Mouse (Mus musculus): Measurements from ENCODE around the gene Hist1h3d. TPM values are rescaled to one million over a fixed set of nuclear protein-coding genes. Genes with fewer than 3 reads are reported as not detected.
"Not testable (repeated sequence)": the region's sequence is repeated elsewhere in the genome, so short reads cannot be mapped to it uniquely, and the experiment has no call there.

Hist1h3d gene
- polyA plus RNA-seq, 1 experiment from 2014 or later, result 4.6 TPM

DNA sequence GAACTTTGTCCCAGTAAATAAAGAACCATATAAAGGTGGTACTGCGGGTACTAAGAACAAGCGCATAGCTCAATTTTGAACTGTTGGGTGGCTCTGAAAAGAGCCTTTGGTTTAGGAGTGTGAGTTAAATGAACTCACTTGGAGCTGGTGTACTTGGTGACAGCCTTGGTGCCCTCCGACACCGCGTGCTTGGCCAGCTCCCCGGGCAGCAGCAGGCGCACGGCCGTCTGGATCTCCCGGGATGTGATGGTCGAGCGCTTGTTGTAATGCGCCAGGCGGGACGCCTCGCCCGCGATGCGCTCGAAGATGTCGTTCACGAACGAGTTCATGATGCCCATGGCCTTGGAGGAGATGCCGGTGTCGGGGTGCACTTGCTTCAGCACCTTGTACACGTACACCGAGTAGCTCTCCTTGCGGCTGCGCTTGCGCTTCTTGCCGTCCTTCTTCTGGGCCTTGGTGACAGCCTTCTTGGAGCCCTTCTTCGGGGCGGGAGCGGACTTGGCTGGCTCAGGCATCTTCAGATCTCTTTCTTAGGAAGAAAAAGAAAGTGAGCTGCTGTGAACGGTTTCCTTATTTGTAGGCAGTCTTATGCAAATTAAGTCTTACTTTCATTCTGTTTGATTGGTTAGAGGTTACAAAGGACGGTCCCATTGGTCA is 10.0 kb downstream of the Hist1h3d start:
- H3K4me1 ChIP-seq (ENCODE audit: control insufficient read depth, insufficient read depth, low read length), result peaks cover 18% of the 10 kb centered on the region; the same call in 1 of the 2 replicates
- peak; percentile 83 for ATAC-seq (replicated peaks; ENCODE audit: insufficient number of reproducible peaks, low FRiP score, low TSS enrichment)
- H3K9ac ChIP-seq (ENCODE audit: low read depth, low read length), result peak overlapping the region; percentile 80
- peak overlapping the region; percentile 96 for H3K27ac ChIP-seq (ENCODE audit: low read depth, low read length)
- H3K4me2 ChIP-seq, result peak overlapping the region; percentile 69
- H3K4me3 ChIP-seq (ENCODE audit: low read depth, low read length), result peak overlapping the region; percentile 38
- H3K27me3 ChIP-seq (ENCODE audit: control insufficient read depth, insufficient read depth, low read length); H3K36me3 ChIP-seq (ENCODE audit: control insufficient read depth, insufficient read depth, low read length); H3K9me3 ChIP-seq (replicated peaks; ENCODE audit: control insufficient read depth, low read length): not testable (repeated sequence)
- under 1% methylated on average over 21 of the region's 36 CpGs for WGBS (ENCODE audit: insufficient replicate concordance)

DNA sequence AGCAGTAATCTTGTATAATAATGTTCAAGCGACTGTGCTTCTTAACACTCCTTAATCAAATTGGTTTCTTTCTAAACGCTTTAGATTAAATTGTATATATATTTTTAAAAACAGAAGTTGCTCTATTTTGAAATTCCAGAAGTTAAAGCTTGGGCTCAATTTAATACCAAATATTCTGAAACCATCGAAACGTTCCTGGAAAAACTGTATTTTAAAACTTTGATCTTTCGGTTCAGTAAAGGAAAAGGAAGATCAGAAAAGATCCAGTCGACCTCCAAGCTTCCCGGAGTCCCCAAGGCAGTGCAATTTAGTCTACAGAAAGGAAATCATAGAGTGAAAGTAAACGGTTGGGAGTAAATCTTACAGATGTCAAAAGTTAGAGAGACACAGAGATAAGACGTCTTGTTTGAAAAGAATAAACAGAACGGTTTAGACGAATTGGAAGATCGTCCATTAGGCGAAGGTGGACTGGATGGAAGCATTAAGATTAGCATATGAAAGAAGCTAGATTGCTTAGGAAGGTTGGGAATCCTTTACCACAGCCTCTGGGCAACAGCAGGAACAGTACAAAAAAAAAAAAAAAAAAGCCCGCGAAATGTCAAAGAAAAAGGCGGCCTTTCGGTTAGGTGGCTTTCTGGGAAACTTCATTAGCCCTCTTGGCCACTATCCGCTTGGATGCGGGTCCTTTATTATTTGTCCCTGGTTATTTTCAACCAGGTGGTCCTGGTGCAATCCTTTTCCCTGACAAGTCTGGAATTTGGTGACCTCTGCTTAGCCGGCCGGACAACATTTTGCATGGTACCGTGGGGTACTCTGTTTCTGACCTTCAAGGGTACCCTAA is 10.8 kb downstream of the Hist1h3d start:
- Histone ChIP-seq H3K9ac (ENCODE audit: low read depth, low read length) (peak overlapping the region; percentile 71), H3K27me3 (ENCODE audit: control insufficient read depth, insufficient read depth, low read length) (no peaks in the 10 kb centered on the region), H3K36me3 (ENCODE audit: control insufficient read depth, insufficient read depth, low read length) (no peaks in the 10 kb centered on the region), H3K9me3 (replicated peaks; ENCODE audit: control insufficient read depth, low read length) (no peaks in the 10 kb centered on the region), H3K4me1 (ENCODE audit: control insufficient read depth, insufficient read depth, low read length) (peaks cover 18% of the 10 kb centered on the region; the same call in 1 of the 2 replicates), H3K4me2 (peak overlapping the region; percentile 69), H3K27ac (ENCODE audit: low read depth, low read length) (peak overlapping the region; percentile 96), H3K4me3 (ENCODE audit: low read depth, low read length) (peak overlapping the region; percentile 36)
- ATAC-seq (replicated peaks; ENCODE audit: insufficient number of reproducible peaks, low FRiP score, low TSS enrichment), result no peak
- whole genome bisulfite sequencing (ENCODE audit: insufficient replicate concordance), result 3% methylated on average over 22 of the region's 22 CpGs

DNA sequence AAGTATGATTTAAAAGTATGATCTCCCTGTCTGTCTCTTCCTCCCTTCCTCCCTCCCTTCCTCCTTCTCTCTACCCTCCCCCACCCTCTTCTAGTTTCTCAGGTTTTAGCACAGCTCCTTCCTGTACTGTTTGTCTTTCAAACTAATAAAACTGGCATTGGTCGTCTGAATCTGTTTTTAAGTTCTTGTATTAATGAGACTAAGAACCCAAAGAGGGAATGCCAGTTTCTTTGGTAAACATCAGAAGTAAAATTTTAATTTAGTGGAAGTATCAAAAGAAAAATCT is 11.3 kb downstream of the Hist1h3d start:
- Histone ChIP-seq H3K4me2 (peak overlapping the region; percentile 69), H3K4me1 (ENCODE audit: control insufficient read depth, insufficient read depth, low read length) (peaks cover 16% of the 10 kb centered on the region; the same call in 1 of the 2 replicates), H3K27ac (ENCODE audit: low read depth, low read length) (peak overlapping the region; percentile 96), H3K4me3 (ENCODE audit: low read depth, low read length) (peak overlapping the region; percentile 36), H3K9me3 (replicated peaks; ENCODE audit: control insufficient read depth, low read length) (no peaks in the 10 kb centered on the region), H3K36me3 (ENCODE audit: control insufficient read depth, insufficient read depth, low read length) (no peaks in the 10 kb centered on the region), H3K9ac (ENCODE audit: low read depth, low read length) (peak overlapping the region; percentile 71), H3K27me3 (ENCODE audit: control insufficient read depth, insufficient read depth, low read length) (no peaks in the 10 kb centered on the region)
- WGBS (ENCODE audit: insufficient replicate concordance), result 12% methylated on average over 1 of the region's 1 CpGs
- no peak for ATAC-seq (replicated peaks; ENCODE audit: insufficient number of reproducible peaks, low FRiP score, low TSS enrichment)

DNA sequence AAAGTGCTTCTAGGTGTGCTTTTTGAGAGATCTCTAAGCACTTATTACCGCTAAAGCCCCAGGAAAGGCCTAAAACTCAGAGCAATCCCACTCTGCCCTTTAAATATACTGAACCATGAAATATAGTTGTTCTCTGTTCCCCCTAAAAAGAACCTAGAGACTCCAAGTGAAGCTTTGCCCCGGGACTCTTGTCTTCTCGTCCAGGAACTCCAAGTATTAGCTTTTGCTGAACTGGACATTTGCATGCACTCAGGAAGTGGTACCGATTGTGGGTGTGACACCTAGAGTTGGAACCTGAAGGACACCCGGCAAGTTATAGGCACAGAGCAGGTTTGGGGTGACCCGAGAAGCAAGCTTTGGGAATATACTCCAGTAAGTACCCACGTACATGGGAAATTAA is 15.6 kb downstream of the Hist1h3d start:
- no peaks in the 10 kb centered on the region for H3K27me3 ChIP-seq (ENCODE audit: control insufficient read depth, insufficient read depth, low read length)
- no peak for ATAC-seq (replicated peaks; ENCODE audit: insufficient number of reproducible peaks, low FRiP score, low TSS enrichment)
- no peaks in the 10 kb centered on the region for H3K9me3 ChIP-seq (replicated peaks; ENCODE audit: control insufficient read depth, low read length)
- no peaks in the 10 kb centered on the region for H3K36me3 ChIP-seq (ENCODE audit: control insufficient read depth, insufficient read depth, low read length)
- no peak overlapping the region for H3K27ac ChIP-seq (ENCODE audit: low read depth, low read length)
- no peak overlapping the region for H3K4me3 ChIP-seq (ENCODE audit: low read depth, low read length)
- H3K4me1 ChIP-seq (ENCODE audit: control insufficient read depth, insufficient read depth, low read length), result peaks cover 10% of the 10 kb centered on the region
- no peak overlapping the region for H3K9ac ChIP-seq (ENCODE audit: low read depth, low read length)
- no peak overlapping the region for H3K4me2 ChIP-seq
- WGBS (ENCODE audit: insufficient replicate concordance), result 88% methylated on average over 7 of the region's 7 CpGs

DNA sequence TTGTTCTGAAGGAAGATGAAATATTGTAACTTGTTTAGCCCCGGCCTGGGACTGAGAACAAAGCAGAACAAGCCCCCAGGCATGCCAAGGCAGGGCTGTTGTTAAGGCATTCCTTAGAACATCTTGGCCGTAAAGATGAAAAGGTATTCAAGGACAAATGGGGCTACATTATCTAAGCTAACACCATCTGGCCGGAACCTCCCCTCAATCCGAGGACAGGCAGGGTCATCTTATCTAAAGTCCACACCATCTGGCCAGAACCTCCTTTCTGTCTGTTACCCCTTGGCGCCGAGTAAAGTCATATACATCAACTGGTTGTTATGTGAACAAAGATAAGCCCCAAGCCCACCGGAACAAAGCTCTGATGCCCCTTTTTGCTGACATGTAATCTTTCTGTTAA is 16.3 kb downstream of the Hist1h3d start:
- H3K4me2 ChIP-seq; H3K9me3 ChIP-seq (replicated peaks; ENCODE audit: control insufficient read depth, low read length); H3K4me3 ChIP-seq (ENCODE audit: low read depth, low read length); H3K4me1 ChIP-seq (ENCODE audit: control insufficient read depth, insufficient read depth, low read length); H3K27me3 ChIP-seq (ENCODE audit: control insufficient read depth, insufficient read depth, low read length); H3K36me3 ChIP-seq (ENCODE audit: control insufficient read depth, insufficient read depth, low read length); H3K9ac ChIP-seq (ENCODE audit: low read depth, low read length); H3K27ac ChIP-seq (ENCODE audit: low read depth, low read length); ATAC-seq (replicated peaks; ENCODE audit: insufficient number of reproducible peaks, low FRiP score, low TSS enrichment): not testable (repeated sequence)
- 65% methylated on average over 7 of the region's 7 CpGs for WGBS (ENCODE audit: insufficient replicate concordance)

DNA sequence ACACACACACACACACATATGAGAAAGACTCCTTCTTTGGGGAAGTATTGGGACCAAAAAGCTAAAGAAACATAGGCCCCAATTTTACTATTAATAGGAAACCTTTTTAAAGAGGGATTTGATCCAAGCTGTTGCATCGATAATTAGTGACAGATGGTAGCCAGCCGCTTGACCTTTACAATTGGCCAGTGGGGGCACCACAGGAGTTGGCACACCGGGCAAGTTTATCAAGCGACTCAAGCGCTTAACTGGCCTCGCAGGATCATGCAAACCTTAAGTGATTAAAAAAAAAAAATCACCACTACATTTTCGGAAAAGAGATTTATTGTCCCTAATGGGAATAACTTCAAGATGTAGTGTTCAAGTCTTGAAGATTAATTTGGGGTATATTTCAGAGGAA is 17.1 kb downstream of the Hist1h3d start:
- no peak overlapping the region for H3K4me2 ChIP-seq
- H3K36me3 ChIP-seq (ENCODE audit: control insufficient read depth, insufficient read depth, low read length), result no peaks in the 10 kb centered on the region
- H3K4me3 ChIP-seq (ENCODE audit: low read depth, low read length), result no peak overlapping the region
- 89% methylated on average over 7 of the region's 7 CpGs for WGBS (ENCODE audit: insufficient replicate concordance)
- ATAC-seq (replicated peaks; ENCODE audit: insufficient number of reproducible peaks, low FRiP score, low TSS enrichment), result no peak
- H3K9ac ChIP-seq (ENCODE audit: low read depth, low read length), result no peak overlapping the region
- H3K27me3 ChIP-seq (ENCODE audit: control insufficient read depth, insufficient read depth, low read length), result no peaks in the 10 kb centered on the region
- H3K4me1 ChIP-seq (ENCODE audit: control insufficient read depth, insufficient read depth, low read length), result peaks cover 5% of the 10 kb centered on the region; the same call in 1 of the 2 replicates
- no peaks in the 10 kb centered on the region for H3K9me3 ChIP-seq (replicated peaks; ENCODE audit: control insufficient read depth, low read length)
- H3K27ac ChIP-seq (ENCODE audit: low read depth, low read length), result no peak overlapping the region

DNA sequence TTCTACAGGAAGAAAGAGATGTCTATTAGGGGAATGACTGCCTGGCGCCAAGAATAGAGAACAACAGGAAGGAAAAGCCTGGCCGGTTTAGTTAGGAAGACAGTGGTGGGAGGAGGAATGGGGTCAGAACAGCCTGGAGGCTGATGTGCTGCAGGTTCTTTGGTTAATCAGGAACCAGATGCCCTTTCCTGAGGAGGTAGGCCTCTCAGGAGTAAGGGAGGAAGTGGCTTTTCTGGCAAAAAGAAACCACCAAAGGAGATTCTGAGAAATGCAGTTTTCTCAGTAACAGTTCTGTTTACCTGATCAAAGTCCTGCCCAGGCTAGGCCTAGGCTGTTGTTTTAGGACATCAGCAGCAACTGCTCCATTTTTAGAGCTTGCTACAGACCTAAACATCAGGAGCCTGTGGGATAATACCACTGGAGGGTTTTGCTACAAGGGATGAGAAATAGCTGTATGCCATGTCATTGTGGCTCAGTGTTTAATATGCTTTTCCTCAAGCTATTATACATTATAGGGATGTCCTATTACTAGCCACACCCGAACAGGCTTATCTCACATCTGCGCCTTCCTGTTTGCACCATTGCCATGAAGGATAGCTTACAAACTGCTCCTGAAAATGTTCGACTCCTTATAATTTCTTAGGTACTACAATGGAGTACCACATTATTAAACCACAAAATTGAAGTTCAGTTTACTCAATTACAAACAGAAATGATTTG is 17.6 kb downstream of the Hist1h3d start:
- Histone ChIP-seq H3K27me3 (ENCODE audit: control insufficient read depth, insufficient read depth, low read length) (no peaks in the 10 kb centered on the region), H3K27ac (ENCODE audit: low read depth, low read length) (no peak overlapping the region), H3K4me1 (ENCODE audit: control insufficient read depth, insufficient read depth, low read length) (peaks cover 5% of the 10 kb centered on the region; the same call in 1 of the 2 replicates), H3K4me3 (ENCODE audit: low read depth, low read length) (no peak overlapping the region), H3K36me3 (ENCODE audit: control insufficient read depth, insufficient read depth, low read length) (no peaks in the 10 kb centered on the region), H3K9ac (ENCODE audit: low read depth, low read length) (no peak overlapping the region), H3K9me3 (replicated peaks; ENCODE audit: control insufficient read depth, low read length) (no peaks in the 10 kb centered on the region), H3K4me2 (no peak overlapping the region)
- no peak for ATAC-seq (replicated peaks; ENCODE audit: insufficient number of reproducible peaks, low FRiP score, low TSS enrichment)
- WGBS (ENCODE audit: insufficient replicate concordance), result 60% methylated on average over 5 of the region's 5 CpGs

DNA sequence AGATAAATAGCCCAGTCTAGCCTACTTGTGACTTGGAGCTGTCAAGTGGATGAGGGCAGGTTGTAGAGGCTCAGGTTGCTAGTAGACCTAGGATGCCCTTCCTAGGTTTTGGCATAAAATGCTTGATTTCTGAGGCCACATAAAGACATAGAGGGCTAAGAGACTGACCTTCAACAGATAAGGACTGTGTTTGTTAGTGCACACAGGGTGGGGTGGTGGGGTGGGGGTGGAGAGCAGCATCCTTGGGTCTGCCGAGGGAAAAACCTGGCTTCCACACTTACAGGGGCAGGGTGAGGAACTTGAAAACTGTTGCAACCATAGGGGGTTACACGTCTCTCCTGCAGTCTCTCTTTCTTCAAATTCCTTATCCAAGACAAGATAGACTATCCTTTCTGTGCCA is 19.6 kb downstream of the Hist1h3d start:
- WGBS (ENCODE audit: insufficient replicate concordance), result 65% methylated on average over 2 of the region's 2 CpGs
- ATAC-seq (replicated peaks; ENCODE audit: insufficient number of reproducible peaks, low FRiP score, low TSS enrichment), result no peak
- Histone ChIP-seq H3K27ac (ENCODE audit: low read depth, low read length) (no peak overlapping the region), H3K36me3 (ENCODE audit: control insufficient read depth, insufficient read depth, low read length) (no peaks in the 10 kb centered on the region), H3K9ac (ENCODE audit: low read depth, low read length) (no peak overlapping the region), H3K27me3 (ENCODE audit: control insufficient read depth, insufficient read depth, low read length) (no peaks in the 10 kb centered on the region), H3K4me3 (ENCODE audit: low read depth, low read length) (no peak overlapping the region), H3K4me1 (ENCODE audit: control insufficient read depth, insufficient read depth, low read length) (peaks cover 5% of the 10 kb centered on the region; the same call in 1 of the 2 replicates), H3K9me3 (replicated peaks; ENCODE audit: control insufficient read depth, low read length) (no peaks in the 10 kb centered on the region), H3K4me2 (no peak overlapping the region)

Measured in heart, embryonic 11.5 days (tissue).